Mouse (Mus musculus): ENCODE measurements around the gene Tmco5b. TPM values are rescaled to one million over a fixed set of nuclear protein-coding genes. Genes with fewer than 3 reads are reported as not detected.

Gene Tmco5b
- polyA plus RNA-seq (2015; fragmentation: Illumina TruSeq; extraction: RNeasy Lipid Tissue Mini Kit (QIAGEN cat#74804); ENCODE audit: insufficient read depth, low replicate concordance) = not detected

GRCm38 (mm10) chr2:113285432-113285831 is at the start of gene Tmco5b:
Gene Tmco5b (plus strand): TSS chr2:113285732.

Other genes starting within 250 kb of the Tmco5b start
- gene Ryr3, start 68.6 kb upstream of the Tmco5b start, polyA plus RNA-seq (2015; fragmentation: Illumina TruSeq; extraction: RNeasy Lipid Tissue Mini Kit (QIAGEN cat#74804); ENCODE audit: insufficient read depth, low replicate concordance) = 5.6 TPM
- 2.9 TPM for gene Fmn1, start 42.0 kb downstream of the Tmco5b start, polyA plus RNA-seq (2015; fragmentation: Illumina TruSeq; extraction: RNeasy Lipid Tissue Mini Kit (QIAGEN cat#74804); ENCODE audit: insufficient read depth, low replicate concordance)

All from spleen, adult 10 weeks (tissue).